Mouse (Mus musculus): ENCODE results near the gene Gm11569.
"Not testable (repeated sequence)": the region's sequence is repeated elsewhere in the genome, so short reads cannot be mapped to it uniquely, and the experiment has no call there.

Gene Gm11569

GRCm38 (mm10) chr11:99798832-99799231 is at the start of gene Gm11569:
Gm11569 (minus strand) TSS chr11:99798932.
- DNase-seq (ENCODE audit: low read depth, low spot score) = not testable (repeated sequence)

- no peak for DNase-seq (ENCODE audit: low read depth, low spot score)
These were observed 48.0 kb upstream of the Gm11569 start for GRCm38 (mm10) chr11:99846746-99847145.

GRCm38 (mm10) chr11:99842185-99842584 is 43.5 kb upstream of the Gm11569 start:
- DNase-seq (ENCODE audit: low read depth, low spot score) = no peak

GRCm38 (mm10) chr11:99837966-99838365 is 39.2 kb upstream of the Gm11569 start, which contains the start of gene 2300003K06Rik:
2300003K06Rik (minus strand) TSS chr11:99838066.
- no peak for DNase-seq (ENCODE audit: low read depth, low spot score)

- not testable (repeated sequence) for DNase-seq (ENCODE audit: low read depth, low spot score)
These were observed 16.8 kb upstream of the Gm11569 start, which contains the start of gene Gm11564 for GRCm38 (mm10) chr11:99815566-99815965. Gm11564 (minus strand) TSS chr11:99815666.

GRCm38 (mm10) chr11:99809792-99810191 is 11.1 kb upstream of the Gm11569 start, which contains the start of gene Krtap4-13:
Krtap4-13 (minus strand) TSS chr11:99809892.
- DNase-seq (ENCODE audit: low read depth, low spot score) = not testable (repeated sequence)

- DNase-seq (ENCODE audit: low read depth, low spot score) = not testable (repeated sequence)
These were observed 5.6 kb upstream of the Gm11569 start, which contains the start of gene Gm11554 for GRCm38 (mm10) chr11:99804346-99804745. Gm11554 (minus strand) TSS chr11:99804446.

GRCm38 (mm10) chr11:99793367-99793766 is 5.4 kb downstream of the Gm11569 start, which contains the start of gene Gm11596:
Gm11596 (minus strand) TSS chr11:99793467.
- no peak for DNase-seq (ENCODE audit: low read depth, low spot score)

- not testable (repeated sequence) for DNase-seq (ENCODE audit: low read depth, low spot score)
These were observed 13.8 kb downstream of the Gm11569 start, which contains the start of gene Krtap4-9 for GRCm38 (mm10) chr11:99784900-99785299. Krtap4-9 (plus strand) TSS chr11:99785200.

GRCm38 (mm10) chr11:99780604-99781003 is 18.1 kb downstream of the Gm11569 start, which contains the start of gene Krtap4-8:
Krtap4-8 (minus strand) TSS chr11:99780704.
- DNase-seq (ENCODE audit: low read depth, low spot score) = no peak

- DNase-seq (ENCODE audit: low read depth, low spot score) = no peak
These were observed 20.3 kb downstream of the Gm11569 start for GRCm38 (mm10) chr11:99778401-99778800.

GRCm38 (mm10) chr11:99772813-99773212 is 25.9 kb downstream of the Gm11569 start, which contains the start of gene Gm11595:
Gm11595 (minus strand) TSS chr11:99772913.
- DNase-seq (ENCODE audit: low read depth, low spot score) = not testable (repeated sequence)

- DNase-seq (ENCODE audit: low read depth, low spot score) = no peak
These were observed 30.3 kb downstream of the Gm11569 start for GRCm38 (mm10) chr11:99768410-99768809.

GRCm38 (mm10) chr11:99758877-99759276 is 39.9 kb downstream of the Gm11569 start:
- DNase-seq (ENCODE audit: low read depth, low spot score) = no peak
